Mouse (Mus musculus) hindlimb bud, embryonic 11.5 days (tissue): ENCODE measurements at regions not wholly inside any gene's neighbourhood (a gene's known extent, or its start where the extent isn't known, plus 50 kb on each side); places are given as distances from the start of the nearest gene placed in this dataset.
A peak's percentile ranks its signal among the peaks of the same experiment; 100 is the strongest.

Experiments used
- DNase-seq: peaks from one replicate; pipeline ENCODE4 v3.0.0-alpha.2; 2012; ENCODE audit warnings: low read depth, low spot score; ENCODE audit errors: extremely low spot score

GRCm38 (mm10) chr13:101229861-101230260 lies 396.6 kb upstream of the Slc30a5 start:
- no peak for DNase-seq

GRCm38 (mm10) chr13:101225366-101225765 lies 392.1 kb upstream of the Slc30a5 start:
- no peak for DNase-seq

GRCm38 (mm10) chr13:101221331-101222043 lies 388.3 kb upstream of the Slc30a5 start:
- DNase-seq, result no peak

- DNase-seq, result no peak
These were observed 386.3 kb upstream of the Slc30a5 start for GRCm38 (mm10) chr13:101219568-101219967.

GRCm38 (mm10) chr13:101216897-101217480 lies 383.8 kb upstream of the Slc30a5 start:
- no peak for DNase-seq

- no peak for DNase-seq
These were observed 383.2 kb upstream of the Slc30a5 start for GRCm38 (mm10) chr13:101216421-101216820.

GRCm38 (mm10) chr13:101215792-101216221 lies 382.6 kb upstream of the Slc30a5 start:
- peak; percentile 77 for DNase-seq

- no peak for DNase-seq
These were observed 382.0 kb upstream of the Slc30a5 start for GRCm38 (mm10) chr13:101215131-101215641.

GRCm38 (mm10) chr13:101214094-101214493 lies 380.9 kb upstream of the Slc30a5 start:
- DNase-seq, result no peak

- DNase-seq, result no peak
These were observed 380.1 kb upstream of the Slc30a5 start for GRCm38 (mm10) chr13:101213121-101213916.

GRCm38 (mm10) chr13:101212341-101212895 lies 379.2 kb upstream of the Slc30a5 start:
- DNase-seq, result no peak

- no peak for DNase-seq
These were observed 375.6 kb upstream of the Slc30a5 start for GRCm38 (mm10) chr13:101208788-101209187.

- no peak for DNase-seq
These were observed 370.2 kb upstream of the Slc30a5 start for GRCm38 (mm10) chr13:101203463-101203862.

GRCm38 (mm10) chr13:101202565-101203313 lies 369.5 kb upstream of the Slc30a5 start:
- no peak for DNase-seq

- DNase-seq, result no peak
These were observed 357.1 kb upstream of the Slc30a5 start for GRCm38 (mm10) chr13:101190249-101190830.

GRCm38 (mm10) chr13:101182387-101182786 lies 349.2 kb upstream of the Slc30a5 start:
- no peak for DNase-seq

GRCm38 (mm10) chr13:101175017-101175689 lies 341.9 kb upstream of the Slc30a5 start:
- no peak for DNase-seq

GRCm38 (mm10) chr13:101161768-101162167 lies 328.5 kb upstream of the Slc30a5 start:
- peak; percentile 2 for DNase-seq

GRCm38 (mm10) chr13:101159878-101160277 lies 326.7 kb upstream of the Slc30a5 start:
- DNase-seq, result no peak

GRCm38 (mm10) chr13:101153760-101154159 lies 320.5 kb upstream of the Slc30a5 start:
- DNase-seq, result no peak
